Comparison of ENCODE assay signal across 9 mouse cellular contexts in genomic region chr8:126540298-126540697, GRCm38 (mm10). TPM values are rescaled to one million over a fixed set of nuclear protein-coding genes. Genes with fewer than 3 reads are reported as not detected.
DNase-seq lines count a peak whose midpoint lies in the region; ATAC-seq and TF ChIP-seq lines count a peak whose summit lies in the region.
"Had no signal": no experiment of that assay in that cellular context is flagged by ENCODE, and none has a peak within 500 bp of the region (broad histone marks: within the 10 kb centered on the region; RNA-seq: fewer than 3 reads in every experiment).

No protein-coding gene starts in this region.

- H3K36me3 ChIP-seq in embryonic facial prominence, embryonic 15.5 days: no peaks in the 10 kb centered on the region
- H3K36me3 ChIP-seq in embryonic facial prominence, embryonic 10.5 days (replicated peaks): no peaks in the 10 kb centered on the region
- H3K36me3 ChIP-seq in hindbrain, embryonic 10.5 days: no peaks in the 10 kb centered on the region
- H3K36me3 ChIP-seq in hindbrain, embryonic 11.5 days (ENCODE audit: control insufficient read depth, insufficient read depth, low read length): no peaks in the 10 kb centered on the region
- no peaks in the 10 kb centered on the region for H3K36me3 ChIP-seq in ES-Bruce4 (ENCODE audit: control insufficient read depth, insufficient read depth, low read length, poor library complexity, severe bottlenecking)
- no peaks in the 10 kb centered on the region for H3K36me3 ChIP-seq in midbrain, embryonic 16.5 days (ENCODE audit: control insufficient read depth, insufficient read depth, low read length)

- H3K4me2 ChIP-seq in embryonic facial prominence, embryonic 15.5 days (replicated peaks): no peak overlapping the region
- no peak overlapping the region for H3K4me2 ChIP-seq in hindbrain, embryonic 11.5 days (replicated peaks; ENCODE audit: low read depth, low read length)
- H3K4me2 ChIP-seq in midbrain, embryonic 16.5 days (ENCODE audit: low read length): no peak overlapping the region

- WGBS in embryonic facial prominence, embryonic 15.5 days: 83% methylated on average over 5 of the region's 5 CpGs
- 92% methylated on average over 5 of the region's 5 CpGs for WGBS in embryonic facial prominence, embryonic 10.5 days
- WGBS in hindbrain, embryonic 10.5 days: 92% methylated on average over 5 of the region's 5 CpGs
- 90% methylated on average over 5 of the region's 5 CpGs for WGBS in hindbrain, embryonic 11.5 days
- 86% methylated on average over 5 of the region's 5 CpGs for WGBS in midbrain, embryonic 16.5 days

- ATAC-seq in embryonic facial prominence, embryonic 15.5 days (ENCODE audit: insufficient number of reproducible peaks, low FRiP score, low TSS enrichment, low read depth): no peak
- no peak for ATAC-seq in hindbrain, embryonic 11.5 days (ENCODE audit: low FRiP score)
- no peak for ATAC-seq in midbrain, embryonic 16.5 days

- TF ChIP-seq CTCF in ES-Bruce4 (IDR thresholded peaks at IDR 0.05; ENCODE audit: low read depth, low read length): no peak

- TF ChIP-seq EP300 in ES-Bruce4 (IDR thresholded peaks at IDR 0.05; ENCODE audit: insufficient read depth, low read depth, low read length): 0 out of 2 replicates have a peak, but pooled peaks have one; percentile 15

- H3K9me3 ChIP-seq in embryonic facial prominence, embryonic 15.5 days (replicated peaks): no peaks in the 10 kb centered on the region
- H3K9me3 ChIP-seq in embryonic facial prominence, embryonic 10.5 days: no peaks in the 10 kb centered on the region
- no peaks in the 10 kb centered on the region for H3K9me3 ChIP-seq in hindbrain, embryonic 10.5 days
- no peaks in the 10 kb centered on the region for H3K9me3 ChIP-seq in hindbrain, embryonic 11.5 days (ENCODE audit: control insufficient read depth, low read length)
- H3K9me3 ChIP-seq in ES-Bruce4 (replicated peaks; ENCODE audit: control insufficient read depth, insufficient read depth, low read length, poor library complexity, severe bottlenecking): no peaks in the 10 kb centered on the region
- H3K9me3 ChIP-seq in midbrain, embryonic 16.5 days (replicated peaks; ENCODE audit: control insufficient read depth, low read length, poor library complexity, severe bottlenecking): no peaks in the 10 kb centered on the region

- TF ChIP-seq POLR2A in ES-Bruce4 (IDR thresholded peaks at IDR 0.05; ENCODE audit: insufficient read depth, low read length): no peak

- no peaks in the 10 kb centered on the region for H3K27me3 ChIP-seq in embryonic facial prominence, embryonic 15.5 days
- no peaks in the 10 kb centered on the region for H3K27me3 ChIP-seq in embryonic facial prominence, embryonic 10.5 days (replicated peaks; ENCODE audit: low read depth, poor library complexity, severe bottlenecking)
- H3K27me3 ChIP-seq in hindbrain, embryonic 10.5 days (ENCODE audit: insufficient read depth, poor library complexity, severe bottlenecking): no peaks in the 10 kb centered on the region; the same call in 1 of the 2 replicates
- H3K27me3 ChIP-seq in hindbrain, embryonic 11.5 days (ENCODE audit: control insufficient read depth, insufficient read depth, low read length): no peaks in the 10 kb centered on the region
- H3K27me3 ChIP-seq in ES-Bruce4 (ENCODE audit: control insufficient read depth, insufficient read depth, low read length, poor library complexity, severe bottlenecking): no peaks in the 10 kb centered on the region
- H3K27me3 ChIP-seq in midbrain, embryonic 16.5 days (ENCODE audit: control insufficient read depth, insufficient read depth, low read depth, low read length): no peaks in the 10 kb centered on the region

- no peak overlapping the region for H3K4me3 ChIP-seq in embryonic facial prominence, embryonic 15.5 days (replicated peaks)
- H3K4me3 ChIP-seq in embryonic facial prominence, embryonic 10.5 days: no peak overlapping the region
- H3K4me3 ChIP-seq in hindbrain, embryonic 10.5 days: no peak overlapping the region
- no peak overlapping the region for H3K4me3 ChIP-seq in hindbrain, embryonic 11.5 days (ENCODE audit: low read depth, low read length)
- no peak overlapping the region for H3K4me3 ChIP-seq in ES-Bruce4 (ENCODE audit: low read depth, low read length)
- H3K4me3 ChIP-seq in midbrain, embryonic 16.5 days (ENCODE audit: low read depth, low read length): no peak overlapping the region

- H3K9ac ChIP-seq in embryonic facial prominence, embryonic 15.5 days: no peak overlapping the region
- no peak overlapping the region for H3K9ac ChIP-seq in hindbrain, embryonic 11.5 days (ENCODE audit: low read depth, low read length)
- H3K9ac ChIP-seq in ES-Bruce4 (ENCODE audit: low read depth, poor library complexity, severe bottlenecking): no peak overlapping the region
- H3K9ac ChIP-seq in midbrain, embryonic 16.5 days (ENCODE audit: low read depth, low read length): no peak overlapping the region
- H3K9ac ChIP-seq: liver, embryonic 14.5 days had no signal

- no peak for DNase-seq in embryonic facial prominence, embryonic 10.5 days (ENCODE audit: low spot score)
- no peak for DNase-seq in hindbrain, embryonic 10.5 days (ENCODE audit: low spot score)
- no peak for DNase-seq in hindbrain, embryonic 11.5 days (ENCODE audit: low spot score)
- no peak for DNase-seq in thymus, adult 18-20 months
- no peak for DNase-seq in spleen, postnatal 4 days (ENCODE audit: low spot score in 2 of 2)

- H3K27ac ChIP-seq in embryonic facial prominence, embryonic 15.5 days (replicated peaks): peak overlapping the region; percentile 48; the same call in 1 of the 2 replicates
- no peak overlapping the region for H3K27ac ChIP-seq in embryonic facial prominence, embryonic 10.5 days (replicated peaks)
- 0 out of 2 replicates have a peak overlapping the region, but pooled peaks have one; percentile 18 for H3K27ac ChIP-seq in hindbrain, embryonic 10.5 days
- no peak overlapping the region for H3K27ac ChIP-seq in hindbrain, embryonic 11.5 days (ENCODE audit: low read depth, low read length)
- H3K27ac ChIP-seq in ES-Bruce4 (ENCODE audit: insufficient read depth, low read length): peak overlapping the region; percentile 83
- H3K27ac ChIP-seq in midbrain, embryonic 16.5 days (ENCODE audit: low read length): peak overlapping the region; percentile 99
- H3K27ac ChIP-seq: liver, embryonic 14.5 days had no signal

- H3K4me1 ChIP-seq in embryonic facial prominence, embryonic 15.5 days: peaks cover 51% of the 10 kb centered on the region
- peaks cover 57% of the 10 kb centered on the region for H3K4me1 ChIP-seq in embryonic facial prominence, embryonic 10.5 days
- H3K4me1 ChIP-seq in hindbrain, embryonic 10.5 days (replicated peaks): peaks cover 57% of the 10 kb centered on the region
- peaks cover 23% of the 10 kb centered on the region for H3K4me1 ChIP-seq in hindbrain, embryonic 11.5 days (replicated peaks; ENCODE audit: control insufficient read depth, insufficient read depth, low read length)
- H3K4me1 ChIP-seq in ES-Bruce4 (ENCODE audit: control insufficient read depth, insufficient read depth, low read length): peaks cover 6% of the 10 kb centered on the region
- H3K4me1 ChIP-seq in midbrain, embryonic 16.5 days (ENCODE audit: control insufficient read depth, insufficient read depth, low read length): peaks cover 50% of the 10 kb centered on the region

RNA-seq across cellular contexts. Expression of gene Irf2bp2, which starts 53.5 kb away (rescaled TPM):
- 12.5 and 14.7 TPM in 2 replicates for polyA plus RNA-seq in embryonic facial prominence, embryonic 15.5 days (2015; fragmentation: Nextera tagmentation; extraction: Ambion mirVana)
- 4.5 and 5.4 TPM in 2 replicates for polyA plus RNA-seq in embryonic facial prominence, embryonic 10.5 days (2016; fragmentation: Nextera tagmentation; extraction: Ambion mirVana)
- 3.3 and 4.3 TPM in 2 replicates for polyA plus RNA-seq in hindbrain, embryonic 10.5 days (2016; fragmentation: Nextera tagmentation; extraction: Ambion mirVana)
- polyA plus RNA-seq in hindbrain, embryonic 11.5 days (2014; fragmentation: Nextera tagmentation; extraction: Ambion mirVana): 4.8 and 5.5 TPM in 2 replicates
- polyA plus RNA-seq in ES-Bruce4 (2011; ENCODE audit: insufficient read depth, insufficient read length, low read depth, missing spikeins): 37.6 and 39.6 TPM in 2 replicates
- 9.6 and 9.9 TPM in 2 replicates for polyA plus RNA-seq in midbrain, embryonic 16.5 days (2015; fragmentation: Nextera tagmentation; extraction: Ambion mirVana)

Comparison
In these comparisons a context has a peak if more than half of its experiments do, and no peak if none do; other contexts are left out.
1. H3K27ac ChIP-seq: peak in embryonic facial prominence, embryonic 15.5 days (single experiment), hindbrain, embryonic 10.5 days (single experiment), ES-Bruce4 (single experiment) and midbrain, embryonic 16.5 days (single experiment); none in embryonic facial prominence, embryonic 10.5 days (single experiment) and hindbrain, embryonic 11.5 days (single experiment).